34 mouse cellular contexts compared by ENCODE assay signal in the genomic region with DNA sequence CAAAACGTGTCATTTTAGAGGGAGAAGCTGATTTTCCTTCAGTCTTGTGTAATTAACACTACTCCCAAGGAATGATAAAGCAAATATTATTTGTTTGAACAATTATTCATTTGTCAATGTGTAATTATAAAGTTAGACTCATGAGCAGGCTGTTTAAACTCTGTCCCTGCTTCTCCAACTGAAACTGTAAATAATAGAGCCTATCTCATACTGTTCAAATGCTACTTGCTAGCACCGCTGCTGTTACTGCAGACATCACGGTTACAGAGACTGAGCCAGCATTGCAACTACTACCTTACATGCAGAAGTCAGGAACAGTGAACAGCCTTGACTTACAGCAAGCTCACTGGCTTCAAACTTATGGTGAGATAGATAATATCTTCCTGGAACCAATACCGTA.
"Had no signal": no experiment of that assay in that cellular context is flagged by ENCODE, and none has a peak within 500 bp of the region (broad histone marks: within the 10 kb centered on the region; RNA-seq: fewer than 3 reads in every experiment).

No protein-coding gene starts in this region.

- H3K27me3 ChIP-seq: heart, embryonic 12.5 days; heart, embryonic 13.5 days; heart, embryonic 15.5 days; hindbrain, embryonic 12.5 days; hindbrain, embryonic 13.5 days; hindbrain, embryonic 15.5 days; kidney, embryonic 15.5 days had no signal

- H3K9ac ChIP-seq: heart, embryonic 12.5 days; heart, embryonic 13.5 days; heart, embryonic 15.5 days; hindbrain, embryonic 12.5 days; hindbrain, embryonic 13.5 days; hindbrain, embryonic 14.5 days; hindbrain, embryonic 15.5 days; kidney, embryonic 15.5 days had no signal

- DNase-seq: heart, adult 2 months; heart, postnatal 10 days; heart, postnatal 14 days; heart, postnatal 36 days; heart, postnatal 4 days; kidney, adult 11 months; kidney, adult 18-20 months; kidney, adult 2 months; kidney, adult 8-10 months; kidney, adult 9 months; kidney, postnatal 10 days; kidney, postnatal 14 days; kidney, postnatal 25 days; kidney, postnatal 36 days; kidney, postnatal 4 days; layer of hippocampus, adult 9-11 months; layer of hippocampus, postnatal 36 days had no signal

- ATAC-seq: hindbrain, embryonic 16.5 days; hindbrain, postnatal 0 days; inflammation-experienced regulatory T-cells, adult 6 months; intestine, postnatal 0 days had no signal

- H3K9me3 ChIP-seq: heart, embryonic 10.5 days; heart, embryonic 13.5 days; heart, embryonic 15.5 days; hindbrain, embryonic 10.5 days; hindbrain, embryonic 12.5 days; hindbrain, embryonic 13.5 days; hindbrain, embryonic 15.5 days; kidney, embryonic 15.5 days had no signal

- H3K4me1 ChIP-seq: heart, embryonic 10.5 days; hindbrain, embryonic 10.5 days; hindbrain, embryonic 13.5 days; hindbrain, embryonic 15.5 days; kidney, embryonic 15.5 days had no signal

- H3K4me3 ChIP-seq: heart, adult 2 months; heart, embryonic 10.5 days; heart, embryonic 12.5 days; heart, embryonic 13.5 days; heart, embryonic 15.5 days; hindbrain, embryonic 10.5 days; hindbrain, embryonic 12.5 days; hindbrain, embryonic 13.5 days; hindbrain, embryonic 15.5 days; kidney, embryonic 15.5 days; layer of hippocampus, adult 2 months had no signal

- H3K4me2 ChIP-seq: heart, embryonic 11.5 days; heart, embryonic 12.5 days; heart, embryonic 13.5 days; heart, embryonic 15.5 days; hindbrain, embryonic 12.5 days; hindbrain, embryonic 13.5 days; hindbrain, embryonic 14.5 days; hindbrain, embryonic 15.5 days; kidney, embryonic 15.5 days had no signal

- H3K36me3 ChIP-seq: heart, embryonic 10.5 days; heart, embryonic 12.5 days; heart, embryonic 15.5 days; hindbrain, embryonic 10.5 days; hindbrain, embryonic 12.5 days; hindbrain, embryonic 13.5 days; hindbrain, embryonic 15.5 days; kidney, embryonic 15.5 days had no signal

- H3K27ac ChIP-seq: heart, adult 2 months; heart, embryonic 10.5 days; heart, embryonic 13.5 days; heart, embryonic 15.5 days; hindbrain, embryonic 10.5 days; hindbrain, embryonic 12.5 days; hindbrain, embryonic 13.5 days; hindbrain, embryonic 14.5 days; hindbrain, embryonic 15.5 days; hindbrain, postnatal 0 days; kidney, embryonic 15.5 days; kidney, postnatal 0 days; layer of hippocampus, adult 2 months had no signal
